Mouse (Mus musculus): ENCODE measurements around the gene Cyp2w1. TPM values are rescaled to one million over a fixed set of nuclear protein-coding genes. Genes with fewer than 3 reads are reported as not detected.

Gene Cyp2w1
- not detected in 2 replicates for polyA plus RNA-seq (2015; fragmentation: Nextera tagmentation; extraction: Ambion mirVana)

- TF ChIP-seq EP300 (IDR thresholded peaks at IDR 0.05; ENCODE audit: low read depth) (no peak), CTCF (IDR thresholded peaks at IDR 0.05; ENCODE audit: low read depth) (no peak)
- H3K4me2 ChIP-seq (ENCODE audit: low read depth, low read length) = 0 out of 2 replicates have a peak within 1 kb of the TSS, but pooled peaks have one; percentile 18
- no peak within 1 kb of the TSS for H3K4me3 ChIP-seq (ENCODE audit: low read depth, low read length)
- H3K9ac ChIP-seq (replicated peaks) = no peak within 1 kb of the TSS; the same call in 1 of the 2 replicates
- WGBS (ENCODE audit: insufficient replicate concordance) = 68% methylated on average over 6 of the region's 6 CpGs
- ATAC-seq (no peak), DNase-seq (no peak)
- no peaks in the 10 kb centered on the region for H3K4me1 ChIP-seq (ENCODE audit: insufficient read depth)
- no peaks in the 10 kb centered on the region for H3K27me3 ChIP-seq (ENCODE audit: insufficient read depth, low read length)
- no peaks in the 10 kb centered on the region for H3K36me3 ChIP-seq (replicated peaks; ENCODE audit: insufficient read depth, low read length)
- H3K27ac ChIP-seq (ENCODE audit: low read depth) = 0 out of 2 replicates have a peak within 1 kb of the TSS, but pooled peaks have one; percentile 29
- H3K9me3 ChIP-seq (ENCODE audit: low read length) = no peaks in the 10 kb centered on the region
Measured at GRCm38 (mm10) chr5:139352317-139352716, at the start of gene Cyp2w1. Cyp2w1 (plus strand) TSS chr5:139352617.

- no peak overlapping the region for H3K4me2 ChIP-seq (ENCODE audit: low read depth, low read length)
- WGBS (ENCODE audit: insufficient replicate concordance) = 76% methylated on average over 9 of the region's 9 CpGs
- TF ChIP-seq CTCF (IDR thresholded peaks at IDR 0.05; ENCODE audit: low read depth) (no peak), EP300 (IDR thresholded peaks at IDR 0.05; ENCODE audit: low read depth) (no peak)
- no peaks in the 10 kb centered on the region for H3K9me3 ChIP-seq (ENCODE audit: low read length)
- H3K36me3 ChIP-seq (replicated peaks; ENCODE audit: insufficient read depth, low read length) = no peaks in the 10 kb centered on the region
- DNase-seq = no peak
- no peak overlapping the region for H3K27ac ChIP-seq (ENCODE audit: low read depth)
- peaks cover 14% of the 10 kb centered on the region; the same call in 1 of the 2 replicates for H3K4me1 ChIP-seq (ENCODE audit: insufficient read depth)
- H3K4me3 ChIP-seq (ENCODE audit: low read depth, low read length) = no peak overlapping the region
- no peak for ATAC-seq
- no peaks in the 10 kb centered on the region for H3K27me3 ChIP-seq (ENCODE audit: insufficient read depth, low read length)
- no peak overlapping the region for H3K9ac ChIP-seq (replicated peaks)
Measured at GRCm38 (mm10) chr5:139303646-139304061, 48.8 kb upstream of the Cyp2w1 start.

DNA sequence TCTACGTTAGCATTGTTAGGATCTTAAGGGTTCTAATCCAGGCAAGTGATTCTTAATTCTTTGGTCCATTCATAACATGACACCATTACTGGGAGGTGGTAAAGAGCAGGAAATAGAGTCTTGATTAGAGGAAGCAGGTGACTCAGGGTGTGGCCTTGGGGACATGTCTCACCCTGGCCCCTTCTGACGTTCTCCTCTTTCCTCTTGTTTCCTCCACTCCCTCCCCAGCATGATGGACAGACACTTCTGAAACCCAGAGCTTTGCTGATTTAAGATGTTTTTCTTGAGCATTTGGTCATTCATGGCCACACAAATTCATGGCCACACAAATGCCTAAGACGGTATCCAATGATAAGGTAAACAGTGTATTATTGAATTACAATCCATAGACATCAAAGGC, 42.5 kb upstream of the Cyp2w1 start:
- no peak for ATAC-seq
- Histone ChIP-seq H3K4me1 (ENCODE audit: insufficient read depth) (peaks cover 5% of the 10 kb centered on the region), H3K4me2 (ENCODE audit: low read depth, low read length) (no peak overlapping the region), H3K36me3 (replicated peaks; ENCODE audit: insufficient read depth, low read length) (no peaks in the 10 kb centered on the region), H3K9ac (replicated peaks) (no peak overlapping the region), H3K9me3 (ENCODE audit: low read length) (no peaks in the 10 kb centered on the region), H3K27me3 (ENCODE audit: insufficient read depth, low read length) (no peaks in the 10 kb centered on the region), H3K4me3 (ENCODE audit: low read depth, low read length) (no peak overlapping the region), H3K27ac (ENCODE audit: low read depth) (no peak overlapping the region)
- no peak for DNase-seq
- TF ChIP-seq CTCF (IDR thresholded peaks at IDR 0.05; ENCODE audit: low read depth) (no peak), EP300 (IDR thresholded peaks at IDR 0.05; ENCODE audit: low read depth) (no peak)
- WGBS (ENCODE audit: insufficient replicate concordance) = 64% methylated on average over 3 of the region's 3 CpGs

- TF ChIP-seq CTCF (IDR thresholded peaks at IDR 0.05; ENCODE audit: low read depth) (no peak), EP300 (IDR thresholded peaks at IDR 0.05; ENCODE audit: low read depth) (no peak)
- no peak overlapping the region for H3K4me2 ChIP-seq (ENCODE audit: low read depth, low read length)
- ATAC-seq (no peak), DNase-seq (no peak)
- 75% methylated on average over 4 of the region's 4 CpGs for WGBS (ENCODE audit: insufficient replicate concordance)
- H3K4me3 ChIP-seq (ENCODE audit: low read depth, low read length) = no peak overlapping the region
- H3K9ac ChIP-seq (replicated peaks) = no peak overlapping the region
- no peaks in the 10 kb centered on the region for H3K36me3 ChIP-seq (replicated peaks; ENCODE audit: insufficient read depth, low read length)
- no peak overlapping the region for H3K27ac ChIP-seq (ENCODE audit: low read depth)
- peaks cover 6% of the 10 kb centered on the region for H3K4me1 ChIP-seq (ENCODE audit: insufficient read depth)
- no peaks in the 10 kb centered on the region for H3K27me3 ChIP-seq (ENCODE audit: insufficient read depth, low read length)
- H3K9me3 ChIP-seq (ENCODE audit: low read length) = no peaks in the 10 kb centered on the region
Measured at GRCm38 (mm10) chr5:139310477-139310876, 41.9 kb upstream of the Cyp2w1 start.

DNA sequence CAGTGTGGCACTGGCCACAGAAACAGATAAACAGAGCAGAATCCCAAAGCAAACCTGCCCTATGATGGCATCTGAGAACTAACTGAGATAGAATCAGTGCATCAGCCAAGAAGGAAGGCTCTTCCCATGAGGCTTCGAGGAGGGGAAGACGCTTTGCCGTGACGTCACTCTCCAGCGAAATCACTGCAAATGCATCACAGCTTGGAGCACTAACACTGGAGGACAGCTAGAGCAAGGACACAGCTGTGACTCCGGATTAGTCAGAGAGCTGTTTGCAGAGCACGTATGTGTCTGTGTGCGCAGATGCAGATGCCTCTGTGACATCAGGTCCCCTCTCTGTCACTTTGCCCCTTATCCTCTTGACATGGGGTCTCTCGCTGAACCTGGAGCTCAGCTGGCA, 40.6 kb upstream of the Cyp2w1 start:
- Histone ChIP-seq H3K4me2 (ENCODE audit: low read depth, low read length) (no peak overlapping the region), H3K27me3 (ENCODE audit: insufficient read depth, low read length) (no peaks in the 10 kb centered on the region), H3K36me3 (replicated peaks; ENCODE audit: insufficient read depth, low read length) (no peaks in the 10 kb centered on the region), H3K4me1 (ENCODE audit: insufficient read depth) (peaks cover 6% of the 10 kb centered on the region), H3K4me3 (ENCODE audit: low read depth, low read length) (no peak overlapping the region), H3K9me3 (ENCODE audit: low read length) (no peaks in the 10 kb centered on the region), H3K9ac (replicated peaks) (no peak overlapping the region), H3K27ac (ENCODE audit: low read depth) (no peak overlapping the region)
- no peak for TF ChIP-seq EP300 (IDR thresholded peaks at IDR 0.05; ENCODE audit: low read depth)
- no peak for TF ChIP-seq CTCF (IDR thresholded peaks at IDR 0.05; ENCODE audit: low read depth)
- WGBS (ENCODE audit: insufficient replicate concordance) = 74% methylated on average over 9 of the region's 9 CpGs
- no peak for DNase-seq
- ATAC-seq = no peak

DNA sequence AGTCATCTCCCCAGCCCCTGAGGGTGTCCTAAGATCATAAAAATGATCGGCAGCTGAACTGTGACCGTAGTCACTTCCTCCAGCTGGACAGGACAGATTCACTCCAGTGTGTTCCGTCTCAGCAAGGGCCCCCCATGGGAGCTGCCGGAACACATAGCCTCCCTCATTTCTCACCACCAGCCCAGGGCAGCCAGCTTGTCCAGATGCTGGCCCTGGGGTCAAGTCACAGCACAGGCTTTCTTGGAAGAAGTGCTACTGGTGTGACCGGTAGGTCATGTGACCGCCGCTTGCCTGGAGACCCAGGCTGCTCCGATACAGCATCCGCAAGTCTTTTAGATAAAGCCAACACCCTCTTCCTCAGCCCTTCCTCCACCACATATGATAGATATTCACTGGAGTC, 38.9 kb upstream of the Cyp2w1 start:
- no peaks in the 10 kb centered on the region for H3K27me3 ChIP-seq (ENCODE audit: insufficient read depth, low read length)
- TF ChIP-seq EP300 (IDR thresholded peaks at IDR 0.05; ENCODE audit: low read depth) = no peak
- no peak for TF ChIP-seq CTCF (IDR thresholded peaks at IDR 0.05; ENCODE audit: low read depth)
- no peak overlapping the region for H3K27ac ChIP-seq (ENCODE audit: low read depth)
- WGBS (ENCODE audit: insufficient replicate concordance) = 64% methylated on average over 9 of the region's 9 CpGs
- H3K4me1 ChIP-seq (ENCODE audit: insufficient read depth) = peaks cover 8% of the 10 kb centered on the region
- H3K36me3 ChIP-seq (replicated peaks; ENCODE audit: insufficient read depth, low read length) = no peaks in the 10 kb centered on the region
- no peak overlapping the region for H3K4me3 ChIP-seq (ENCODE audit: low read depth, low read length)
- H3K9me3 ChIP-seq (ENCODE audit: low read length) = no peaks in the 10 kb centered on the region
- no peak for DNase-seq
- no peak overlapping the region for H3K4me2 ChIP-seq (ENCODE audit: low read depth, low read length)
- ATAC-seq = no peak
- H3K9ac ChIP-seq (replicated peaks) = no peak overlapping the region

All from liver, postnatal 0 days (tissue).